Mouse (Mus musculus) c-Kit-positive CD71-positive TER-119-negative erythroid progenitor cells, embryonic 14.5 days (primary cell): Measurements from ENCODE around the gene Gdpgp1.

Experiments used
- DNase-seq: peaks from one replicate; pipeline ENCODE4 v3.0.0-alpha.2; 2013; ENCODE audit warnings: low read depth

Gene Gdpgp1

DNA sequence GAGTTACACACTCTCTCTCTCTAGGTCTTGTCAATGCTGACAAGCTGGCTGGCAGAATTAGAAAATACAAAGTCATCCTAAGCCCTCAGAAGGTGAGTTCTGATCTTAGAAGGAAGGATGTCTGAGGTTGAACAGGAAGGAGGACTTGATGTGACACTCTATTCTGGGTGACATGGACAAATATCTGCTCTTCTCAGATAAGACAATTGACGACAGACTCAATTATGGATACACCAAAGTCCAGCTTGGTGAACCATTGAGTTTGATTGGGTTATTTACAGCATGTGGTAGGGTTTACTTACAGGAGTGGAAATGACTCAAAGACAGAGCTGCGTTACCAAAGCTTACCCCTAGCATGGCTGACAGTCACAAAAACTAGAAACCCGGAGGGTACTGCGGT lies 43.7 kb downstream of the Gdpgp1 start:
- DNase-seq, result no peak

DNA sequence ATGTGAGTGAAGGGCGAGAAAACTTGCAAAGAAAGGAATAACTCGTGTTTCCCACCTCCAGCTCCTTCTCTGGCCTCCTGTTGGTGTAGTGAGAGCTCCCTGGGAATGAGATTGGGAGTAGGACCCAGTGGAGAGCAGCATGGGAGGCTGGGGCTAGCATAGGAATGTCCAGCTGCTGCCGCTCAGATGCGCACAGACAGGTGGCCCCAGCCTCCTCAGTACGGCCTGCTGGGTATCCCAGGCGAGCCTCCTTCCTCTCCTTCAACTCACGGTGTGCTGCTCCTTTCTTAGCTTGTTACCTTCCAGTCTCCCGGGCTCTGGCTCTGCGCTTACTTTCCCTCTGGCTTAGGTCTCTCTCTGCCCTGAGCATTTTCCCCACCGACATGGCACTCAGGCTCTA lies 47.4 kb downstream of the Gdpgp1 start:
- no peak for DNase-seq

DNA sequence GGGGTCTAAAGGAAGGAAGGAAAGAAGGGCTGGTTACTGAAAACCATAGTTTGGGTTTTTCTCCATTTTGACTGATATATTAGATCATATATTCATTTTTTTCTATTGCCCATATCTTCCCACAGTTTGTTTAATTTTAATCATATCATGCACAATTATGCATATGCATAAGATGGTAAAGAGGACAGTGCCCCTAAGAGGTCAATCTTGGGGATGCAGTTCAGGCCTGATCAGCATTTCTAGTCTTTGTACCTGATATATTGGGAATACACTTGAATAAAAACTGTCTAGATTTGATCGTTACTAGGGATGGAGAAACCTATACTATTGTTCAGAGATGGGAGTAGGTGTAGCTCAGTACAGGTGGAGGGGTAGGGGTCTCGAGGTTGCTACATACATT lies 48.3 kb downstream of the Gdpgp1 start:
- DNase-seq, result no peak

DNA sequence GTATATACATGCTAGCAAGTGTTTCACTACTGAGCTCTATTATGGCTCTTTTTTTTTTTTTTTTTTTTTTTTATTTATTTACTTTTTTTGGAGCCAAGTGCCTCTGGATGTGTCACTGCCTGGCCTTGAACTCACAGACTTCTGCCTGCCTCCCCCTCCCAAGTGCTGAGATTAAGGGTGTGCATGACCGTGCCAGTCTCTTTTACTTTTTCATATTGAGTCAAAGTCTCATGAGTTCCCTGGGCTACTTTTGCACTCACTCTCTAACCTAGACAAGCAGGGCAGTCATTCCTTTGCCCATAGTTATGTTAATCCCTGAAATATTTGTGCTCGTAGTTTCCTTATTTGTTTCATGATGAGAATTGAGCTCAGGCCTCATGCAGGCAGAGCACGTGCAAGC lies 49.0 kb downstream of the Gdpgp1 start:
- no peak for DNase-seq

DNA sequence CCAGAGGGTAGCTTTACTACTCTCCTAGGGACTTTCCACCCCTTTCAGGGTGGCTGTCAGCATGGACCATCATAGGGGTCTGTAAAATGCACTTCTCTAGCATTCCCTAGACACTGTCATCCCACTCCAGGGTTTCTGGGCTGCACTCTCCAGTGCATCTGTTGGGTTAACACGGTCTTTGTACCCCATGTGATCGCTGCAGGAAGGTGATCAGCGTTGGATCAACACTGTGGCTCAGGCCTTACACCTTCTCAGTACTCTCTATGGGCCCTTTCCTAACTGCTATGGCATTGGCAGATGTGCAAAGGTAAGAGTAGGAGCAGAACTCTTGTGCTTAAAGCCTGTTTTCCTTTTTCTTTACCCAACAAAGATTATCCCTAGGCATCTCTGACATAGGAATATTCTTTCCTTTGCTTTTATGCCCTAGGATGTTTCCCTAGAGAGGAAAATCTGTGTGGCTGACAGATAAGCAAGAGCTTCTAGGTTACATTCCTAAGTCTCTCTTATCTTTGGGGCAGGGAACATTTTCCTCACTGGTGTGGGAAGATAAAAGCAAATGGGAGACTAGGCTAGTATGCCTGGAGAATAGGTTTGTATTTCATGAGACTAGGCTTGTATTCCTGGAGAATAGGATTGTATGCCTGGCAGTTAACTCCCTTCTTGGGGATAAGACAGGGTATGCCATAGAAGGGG lies 50.7 kb downstream of the Gdpgp1 start:
- no peak for DNase-seq

DNA sequence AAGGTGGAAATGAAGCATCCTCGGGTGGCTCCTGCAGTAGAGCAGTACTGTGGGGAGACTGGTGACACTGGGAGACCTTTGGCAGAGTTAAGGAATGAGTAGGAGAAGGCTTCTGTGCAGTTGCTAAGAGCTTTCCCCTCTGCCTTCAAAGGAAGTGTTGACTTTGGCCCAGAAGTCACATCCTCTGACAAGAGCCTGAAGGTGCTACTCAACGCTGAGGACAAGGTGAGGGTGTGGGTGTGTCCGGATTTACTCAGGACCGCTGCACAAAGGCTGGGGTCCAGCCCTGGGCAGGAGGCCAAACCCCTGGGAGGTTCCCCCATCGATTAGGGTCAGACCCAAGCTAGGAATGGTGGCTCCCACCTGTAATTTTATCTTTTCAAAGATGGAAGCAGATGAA lies 51.7 kb downstream of the Gdpgp1 start:
- DNase-seq, result no peak

DNA sequence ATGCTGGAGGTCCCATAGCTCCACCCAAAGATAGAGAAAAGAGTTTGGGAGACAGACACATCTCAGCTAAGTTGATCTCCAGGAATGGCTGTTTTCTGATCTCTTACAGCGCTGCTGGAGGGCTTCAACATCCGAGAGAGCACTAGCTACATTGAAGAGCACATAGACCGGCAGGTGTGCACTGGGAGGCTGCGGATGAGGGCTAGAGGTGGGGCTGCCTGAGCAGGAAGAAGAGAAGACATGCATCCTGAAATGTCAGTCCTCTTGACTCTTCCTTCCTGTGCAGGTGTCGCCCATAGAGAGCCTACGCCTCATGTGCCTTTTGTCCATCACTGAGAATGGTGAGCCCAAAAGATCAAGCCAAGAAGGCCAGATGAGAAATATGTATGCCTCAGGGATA lies 53.1 kb downstream of the Gdpgp1 start:
- DNase-seq, result no peak

DNA sequence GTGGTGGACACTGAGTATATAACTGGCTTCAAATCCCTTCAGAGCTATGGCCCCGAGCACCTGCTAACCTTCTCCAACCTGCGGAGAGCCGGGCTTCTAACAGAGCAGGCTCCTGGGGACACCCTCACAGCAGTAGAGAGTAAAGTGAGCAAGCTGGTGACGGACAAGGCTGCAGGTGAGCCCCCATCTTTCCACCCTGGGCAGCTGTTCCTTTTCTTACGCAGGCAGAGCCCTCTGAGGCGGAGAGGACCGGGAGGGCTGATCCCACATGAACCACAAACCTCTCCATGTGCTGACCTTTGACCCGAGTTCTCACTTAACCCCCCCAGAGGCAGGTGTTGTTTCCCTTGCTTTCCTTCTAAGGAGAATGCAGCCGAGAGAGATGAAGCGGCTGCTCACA lies 55.1 kb downstream of the Gdpgp1 start:
- no peak for DNase-seq
